Mouse (Mus musculus) liver, embryonic 14.5 days (tissue): ENCODE results near the gene Proser3. TPM values are rescaled to one million over a fixed set of nuclear protein-coding genes. Genes with fewer than 3 reads are reported as not detected.

Experiments
- ATAC-seq: fragments of 200-750 bp; cut with Nextera tagmentation; 2 replicates; pipeline ENCODE4 v1.8.0; 2017; ENCODE audit warnings: moderate number of reproducible peaks, mild to moderate bottlenecking, moderate library complexity; ENCODE audit not compliant: insufficient read depth
- DNase-seq, 3 experiments: peaks; one replicate each; pipeline ENCODE4 v3.0.0-alpha.2; 2012 to 2013; ENCODE audit warnings: low read depth in 3 of 3, low spot score in 3 of 3
- H3K27ac ChIP-seq: fragments of 300-500 bp; sonication (generic); 2 replicates; pipeline ENCODE4 v1.5.1; 2014; ENCODE audit warnings: moderate library complexity, mild to moderate bottlenecking, control low read depth, inconsistent platforms
- H3K27me3 ChIP-seq: fragments of 300-500 bp; sonication (generic); 2 replicates; pipeline ENCODE4 v1.6.1; 2014; ENCODE audit warnings: mild to moderate bottlenecking, low read length, moderate library complexity; ENCODE audit not compliant: control insufficient read depth, insufficient read depth
- H3K36me3 ChIP-seq: fragments of 300-500 bp; sonication (generic); replicated peaks from 2 replicates; pipeline ENCODE4 v1.6.1; 2014; ENCODE audit warnings: low read depth; ENCODE audit not compliant: control insufficient read depth, insufficient read depth
- H3K4me1 ChIP-seq, 2 experiments: fragments of 200-500 bp in 1 of 2; fragments of 300-500 bp in 1 of 2; sonication (generic) in 1 of 2; replicated peaks; 2 replicates each; pipeline ENCODE4 v1.6.1; 2012 to 2014; ENCODE audit warnings: antibody characterized with exemption in 1 of 2, inconsistent platforms in 1 of 2, low read length in 1 of 2; ENCODE audit not compliant: control insufficient read depth in 2 of 2, insufficient read depth in 2 of 2
- H3K4me2 ChIP-seq: fragments of 300-500 bp; sonication (generic); 2 replicates; pipeline ENCODE4 v1.6.1; 2014; ENCODE audit warnings: low read depth, mild to moderate bottlenecking, control low read depth, moderate library complexity
- H3K4me3 ChIP-seq, 2 experiments: fragments of 200-500 bp in 1 of 2; fragments of 300-500 bp in 1 of 2; sonication (generic) in 1 of 2; 2 replicates each; pipeline ENCODE4 v1.5.1; 2012 to 2014; ENCODE audit warnings: low read depth in 2 of 2, low read length in 2 of 2, mild to moderate bottlenecking in 2 of 2, control low read depth in 1 of 2, inconsistent platforms in 1 of 2, moderate library complexity in 1 of 2; ENCODE audit not compliant: insufficient read depth in 1 of 2
- H3K9ac ChIP-seq: fragments of 300-500 bp; sonication (generic); replicated peaks from 2 replicates; pipeline ENCODE4 v1.6.1; 2014; ENCODE audit warnings: mild to moderate bottlenecking, control low read depth, moderate library complexity
- H3K9me3 ChIP-seq: fragments of 300-500 bp; sonication (generic); 2 replicates; pipeline ENCODE4 v1.6.1; 2016; ENCODE audit warnings: low read length, mixed read lengths; ENCODE audit not compliant: control insufficient read depth
- CTCF ChIP-seq: IDR thresholded peaks from 2 replicates; pipeline ENCODE4 v1.5.1; 2016; ENCODE audit warnings: antibody characterized with exemption, low read depth, control low read depth
- EP300 ChIP-seq: IDR thresholded peaks from 2 replicates; pipeline ENCODE4 v1.6.1; 2016; ENCODE audit warnings: antibody characterized with exemption, low read depth
- WGBS: fragments of 180-500 bp; shearing (Covaris S2); extraction: QIAGEN DNeasy Blood & Tissue Kit; methylation state at CpG from one replicate; pipeline ENCODE4 v1.1.7; 2014; ENCODE audit not compliant: insufficient replicate concordance; 5-methylcytosine and 5-hydroxymethylcytosine counted together
- polyA plus RNA-seq, 2 experiments: library from polyadenylated mRNA; depleted of rRNA in 1 of 2; stranded (reverse) in 1 of 2; unstranded in 1 of 2; fragments of >200 nt; fragmentation: Nextera tagmentation in 1 of 2; extraction: Ambion mirVana in 1 of 2; gene quantifications; 2 replicates each; pipeline versions ENCODE4 v1.2.1 to v1.2.3; 2012 to 2014

The Proser3 gene
- polyA plus RNA-seq, 2 experiments = 1.3 to 6.5 TPM

DNA sequence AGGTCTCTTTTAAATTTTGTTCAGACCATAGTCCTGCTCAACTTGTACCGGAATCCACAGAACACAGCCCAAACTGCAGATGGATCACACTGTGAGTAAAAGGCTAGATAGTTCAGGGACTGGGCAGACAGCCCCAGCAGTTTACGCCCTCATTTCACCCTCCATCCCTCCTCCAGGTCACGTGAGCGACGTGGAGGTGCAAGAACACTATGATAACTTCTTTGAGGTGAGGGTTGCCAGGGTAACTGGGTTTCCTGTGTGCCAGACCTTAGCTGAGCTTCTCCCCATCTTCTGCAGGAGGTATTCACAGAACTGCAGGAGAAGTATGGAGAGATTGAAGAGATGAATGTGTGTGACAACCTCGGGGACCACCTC, 11.8 kb upstream of the Proser3 start:
- Histone ChIP-seq H3K27me3 (no peaks in the 10 kb centered on the region), H3K36me3 (peaks cover 7% of the 10 kb centered on the region), H3K4me2 (peak overlapping the region; percentile 91), H3K4me3 (peak overlapping the region; percentile 67 to 94), H3K27ac (no peak overlapping the region; the same call in 1 of the 2 replicates), H3K4me1 (peaks cover 5 to 10% of the 10 kb centered on the region in 2 experiments; a peak in 3 of 4 replicates), H3K9ac (peak overlapping the region; percentile 4), H3K9me3 (no peaks in the 10 kb centered on the region)
- DNase-seq (peak in 1 of 3 experiments; percentile 22), ATAC-seq (no peak)
- TF ChIP-seq EP300 (no peak), CTCF (no peak)
- WGBS = 22% methylated on average over 6 of the region's 6 CpGs

DNA sequence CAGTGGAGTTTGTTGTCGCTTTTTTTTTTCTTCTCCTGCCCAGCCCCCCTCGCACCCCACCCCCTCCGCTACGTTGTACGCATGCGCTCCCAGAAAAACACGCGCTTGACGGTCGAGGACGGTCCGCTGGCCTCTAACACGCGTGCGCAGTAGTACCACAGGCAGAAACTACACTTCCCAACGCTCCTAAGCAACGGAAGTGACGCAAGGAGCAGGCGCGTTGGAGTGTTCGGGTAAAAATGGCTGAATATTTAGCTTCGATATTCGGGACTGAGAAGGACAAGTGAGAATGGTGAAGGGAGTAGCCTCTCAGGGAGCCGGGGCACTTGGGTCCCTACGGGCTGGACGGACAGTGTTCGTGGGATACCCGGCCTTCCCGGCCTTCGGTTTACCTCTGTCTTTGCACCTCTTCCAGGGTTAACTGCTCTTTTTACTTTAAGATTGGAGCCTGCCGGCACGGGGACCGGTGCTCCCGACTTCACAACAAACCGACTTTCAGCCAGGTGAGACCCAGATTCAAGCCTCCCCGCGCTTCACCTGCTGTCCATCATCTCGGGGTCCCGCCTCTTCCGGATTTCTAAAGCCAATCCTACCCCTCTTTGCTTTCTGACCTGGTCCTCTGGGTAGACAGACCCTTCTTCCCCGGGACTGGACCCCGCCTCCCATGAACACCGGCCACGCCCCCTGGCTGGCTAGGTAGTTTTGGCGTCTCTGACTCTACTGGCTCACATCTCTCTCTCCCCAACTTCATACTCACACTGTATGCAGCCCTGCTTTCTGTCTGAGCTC, 11.2 kb upstream of the Proser3 start, which contains the start of the genes U2af1l4, Gm49396 and Psenen:
U2af1l4 (plus strand) TSS at position 185 of the 789 bp plus-strand sequence.
Gm49396 (plus strand) TSS at position 228 of the 789 bp plus-strand sequence.
Psenen (minus strand) TSS at position 511 of the 789 bp plus-strand sequence.
- Histone ChIP-seq H3K9ac (peak within 1 kb of the TSS; percentile 77), H3K4me2 (peak within 1 kb of the TSS; percentile 91), H3K4me1 (peaks cover 10 to 15% of the 10 kb centered on the region in 2 experiments), H3K27ac (peak within 1 kb of the TSS; percentile 73), H3K4me3 (peak within 1 kb of the TSS; percentile 67 to 99), H3K9me3 (no peaks in the 10 kb centered on the region), H3K36me3 (peaks cover 2% of the 10 kb centered on the region), H3K27me3 (no peaks in the 10 kb centered on the region)
- ATAC-seq (peak; percentile 82), DNase-seq (peak; percentile 96 to 97 (median 97))
- under 1% methylated on average over 45 of the region's 45 CpGs for WGBS
- TF ChIP-seq EP300 = no peak
- TF ChIP-seq CTCF = peak; percentile 34; the same call in 1 of the 2 replicates

DNA sequence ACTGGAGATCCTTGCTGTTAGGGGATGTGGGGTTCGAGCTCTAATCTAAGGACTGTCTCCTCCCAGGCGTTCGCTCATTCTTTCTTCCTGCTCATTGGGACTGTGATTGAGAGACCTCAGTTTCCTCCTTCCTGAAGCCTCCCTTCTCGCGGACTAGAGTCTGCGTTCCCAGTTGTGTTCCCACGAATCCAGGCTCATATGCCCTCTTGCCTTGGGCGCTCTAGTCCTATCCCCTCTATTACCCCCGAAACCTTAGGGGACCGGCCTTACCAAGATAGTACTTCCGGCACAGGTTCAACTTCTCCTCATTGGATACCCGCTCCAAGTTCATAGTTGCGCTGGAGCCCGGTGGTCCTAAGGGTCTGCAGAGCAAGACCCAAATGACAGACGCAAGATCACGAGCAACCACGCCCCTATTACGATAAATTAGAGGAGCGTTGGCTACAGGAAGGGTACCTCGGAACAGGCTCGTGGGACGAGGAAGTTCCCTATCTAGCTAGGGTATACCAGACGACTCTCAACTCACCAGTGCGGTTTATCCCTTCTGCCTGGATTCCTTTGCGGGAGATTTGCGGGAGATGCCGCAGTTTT, 10.5 kb upstream of the Proser3 start:
- TF ChIP-seq EP300 = no peak
- no peak for TF ChIP-seq CTCF
- Histone ChIP-seq H3K4me2 (peak overlapping the region; percentile 91), H3K27me3 (no peaks in the 10 kb centered on the region), H3K27ac (peak overlapping the region; percentile 69), H3K9ac (peak overlapping the region; percentile 77), H3K4me3 (peak overlapping the region; percentile 67 to 99), H3K36me3 (0 out of 2 replicates have a peak, but pooled peaks cover 2% of the 10 kb centered on the region), H3K4me1 (peaks cover 12 to 17% of the 10 kb centered on the region in 2 experiments), H3K9me3 (no peaks in the 10 kb centered on the region)
- 0% methylated on average over 27 of the region's 27 CpGs for WGBS
- no peak for ATAC-seq
- peak in 1 of 3 experiments; percentile 19 for DNase-seq

DNA sequence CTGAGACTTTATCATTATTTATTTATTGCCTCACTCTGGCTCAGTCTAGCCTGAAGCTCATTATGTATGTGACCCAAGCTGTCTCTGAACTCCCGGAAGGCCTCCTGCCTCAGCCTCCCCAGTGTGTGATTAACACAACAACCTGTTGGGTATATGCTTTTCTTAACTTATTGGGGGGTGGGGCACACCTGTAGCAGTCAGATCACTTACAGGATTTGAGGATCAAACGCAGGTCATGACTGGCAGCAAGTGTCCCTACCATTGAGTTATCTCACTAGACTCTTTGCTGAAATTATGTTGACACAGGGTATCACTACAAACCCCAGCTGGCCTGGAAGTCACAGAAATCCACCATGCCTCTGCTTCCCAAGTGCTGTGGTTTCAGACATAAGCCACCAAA, 8.2 kb upstream of the Proser3 start:
- TF ChIP-seq CTCF = no peak
- no peak for TF ChIP-seq EP300
- Histone ChIP-seq H3K4me2 (peak overlapping the region; percentile 92), H3K27ac (peak overlapping the region; percentile 43), H3K27me3 (no peaks in the 10 kb centered on the region), H3K36me3 (peaks cover 17% of the 10 kb centered on the region), H3K4me3 (peak overlapping the region in 1 of 2 experiments; percentile 83; a peak in 2 of 4 replicates), H3K9ac (no peak overlapping the region; the same call in 1 of the 2 replicates), H3K4me1 (peaks cover 12 to 17% of the 10 kb centered on the region in 2 experiments), H3K9me3 (no peaks in the 10 kb centered on the region)
- ATAC-seq (no peak), DNase-seq (no peak)
- 74% methylated on average over 2 of the region's 2 CpGs for WGBS
